Mouse (Mus musculus) adrenal gland, postnatal 10 days (tissue): Measurements from ENCODE around the gene H1f0. TPM values are rescaled to one million over a fixed set of nuclear protein-coding genes. Genes with fewer than 3 reads are reported as not detected.
A peak's percentile ranks its signal among the peaks of the same experiment; 100 is the strongest.
"Not testable (repeated sequence)": the region's sequence is repeated elsewhere in the genome, so short reads cannot be mapped to it uniquely, and the experiment has no call there.

Experiments
- DNase-seq: peaks from one replicate; pipeline ENCODE4 v3.0.0; 2021; ENCODE audit warnings: mixed read lengths
- total RNA-seq, 2 experiments: library from RNA; stranded (reverse); gene quantifications; 2 replicates each; pipeline ENCODE4 v1.2.3; 2021

The H1f0 gene
- total RNA-seq, 2 experiments from 2014 or later: 195 to 222 TPM

GRCm38 (mm10) chr15:79003079-79003478, 25.2 kb upstream of the H1f0 start:
- DNase-seq: peak; percentile 35

DNA sequence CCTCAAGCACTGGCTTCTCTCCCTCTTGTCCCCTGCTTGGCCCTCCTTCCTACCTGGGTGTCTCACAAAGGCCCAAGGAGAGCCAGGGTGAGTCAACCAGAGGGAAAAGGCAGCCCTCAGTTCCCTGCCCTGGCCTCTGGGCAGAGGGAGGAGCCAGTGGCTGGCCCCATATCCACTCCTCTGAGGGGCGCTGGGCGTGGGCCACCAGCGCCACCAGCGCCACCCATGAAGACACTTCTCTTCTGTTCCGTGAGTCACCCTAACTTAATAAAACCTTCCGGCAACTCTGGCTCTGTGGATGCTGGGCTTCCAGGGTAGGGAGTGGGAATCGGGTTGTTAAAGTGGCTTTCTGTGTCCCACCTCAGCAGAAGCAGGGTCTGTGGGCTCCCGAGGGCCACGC, 22.7 kb upstream of the H1f0 start:
- DNase-seq: no peak

- DNase-seq: no peak
These were observed 21.6 kb upstream of the H1f0 start for GRCm38 (mm10) chr15:79006638-79007037.

DNA sequence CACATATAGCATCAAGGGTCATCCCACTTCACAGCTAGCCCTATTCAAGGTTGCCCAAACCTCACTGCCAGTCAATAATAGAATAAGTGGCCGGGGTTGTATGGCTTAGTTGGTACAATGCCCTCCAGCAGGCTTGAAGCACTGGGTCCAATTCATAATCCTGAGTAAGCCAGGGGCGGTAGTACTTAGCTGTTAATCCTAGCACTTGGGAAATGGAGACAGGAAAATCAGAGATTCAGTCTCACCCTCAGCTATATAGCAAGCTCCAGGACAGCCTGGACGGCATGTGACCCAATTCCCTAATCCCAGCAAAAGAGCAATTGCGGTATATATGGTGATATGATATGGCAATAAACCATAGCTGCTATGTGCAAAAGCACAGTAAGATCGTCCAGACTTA, 21.2 kb upstream of the H1f0 start:
- no peak for DNase-seq

- DNase-seq: not testable (repeated sequence)
These were observed 20.4 kb upstream of the H1f0 start for GRCm38 (mm10) chr15:79007836-79008235.

DNA sequence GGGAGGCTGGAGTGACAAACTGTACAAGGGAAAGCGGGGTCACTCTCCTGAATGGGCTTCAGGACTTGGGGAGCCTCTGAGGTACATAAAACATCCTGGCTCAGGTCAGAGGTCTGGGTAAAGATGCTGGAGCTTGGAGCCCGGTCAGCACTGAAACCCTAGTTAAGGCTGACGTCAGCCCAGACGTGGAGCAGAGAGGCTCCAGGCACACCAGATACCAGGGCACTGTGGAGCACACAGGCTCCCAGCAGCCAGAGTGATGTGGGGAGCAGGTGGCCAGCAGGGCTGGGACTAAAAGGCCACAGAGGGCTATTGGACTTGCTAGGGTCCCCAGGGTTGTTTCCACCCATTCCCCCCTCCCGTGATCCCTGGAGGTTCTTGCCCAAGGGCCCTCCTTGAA, 18.5 kb upstream of the H1f0 start:
- peak; percentile 9 for DNase-seq

- DNase-seq: no peak
These were observed 16.7 kb upstream of the H1f0 start for GRCm38 (mm10) chr15:79011550-79011949.

- no peak for DNase-seq
These were observed 14.9 kb upstream of the H1f0 start for GRCm38 (mm10) chr15:79013382-79013781.

GRCm38 (mm10) chr15:79018191-79018590, 10.1 kb upstream of the H1f0 start:
- no peak for DNase-seq

- no peak for DNase-seq
These were observed 9.4 kb upstream of the H1f0 start for GRCm38 (mm10) chr15:79018886-79019285.

DNA sequence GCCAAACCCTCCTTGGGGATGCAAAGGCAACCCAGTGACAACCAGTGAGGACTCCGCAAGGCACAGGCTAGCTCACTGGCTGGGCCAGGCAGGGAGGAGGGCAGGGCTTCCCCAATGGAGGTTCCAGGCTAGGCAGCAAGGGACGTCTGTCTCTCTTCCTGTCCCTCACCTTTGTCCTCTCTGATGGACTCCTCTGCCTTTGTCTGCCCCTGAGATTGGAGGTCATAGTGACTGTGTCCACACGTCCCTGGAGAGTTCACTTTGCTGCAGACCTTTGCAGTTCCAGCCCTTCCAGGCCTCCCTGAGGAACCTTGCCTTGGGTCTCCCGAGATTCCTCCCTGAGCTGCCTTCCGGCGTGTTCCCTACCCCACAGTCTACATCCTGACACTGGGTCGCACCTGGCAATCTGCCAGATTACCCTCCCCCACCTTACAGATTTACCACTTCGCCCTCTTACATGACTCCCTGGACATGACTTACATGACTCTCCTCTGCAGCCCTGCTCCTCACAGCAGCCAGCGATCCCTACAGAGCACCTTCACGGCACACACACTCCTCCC, 5.5 kb upstream of the H1f0 start:
- peak; percentile 47 for DNase-seq

DNA sequence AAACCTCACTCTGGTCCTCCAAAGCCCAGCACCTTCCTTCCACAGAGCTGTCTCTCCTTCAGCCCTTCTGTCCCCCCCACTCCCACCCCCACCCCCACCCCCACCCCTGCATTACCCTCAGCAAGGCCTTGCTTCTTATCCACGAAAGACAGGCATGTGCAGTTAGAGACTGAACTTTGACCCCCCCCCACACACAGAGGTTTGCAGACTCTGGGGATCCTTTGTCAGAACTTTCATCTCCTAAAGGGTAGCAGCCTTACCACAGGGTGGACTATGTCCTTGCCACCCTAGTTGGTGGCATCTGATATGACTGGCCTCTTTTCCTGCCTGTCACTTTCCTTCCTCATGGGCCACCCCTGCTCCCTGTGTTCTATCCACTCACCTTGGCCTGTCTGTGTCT, 4.9 kb upstream of the H1f0 start:
- no peak for DNase-seq

- no peak for DNase-seq
These were observed 2.5 kb upstream of the H1f0 start for GRCm38 (mm10) chr15:79025687-79026308.

GRCm38 (mm10) chr15:79026511-79027290, 1.5 kb upstream of the H1f0 start:
- no peak for DNase-seq

DNA sequence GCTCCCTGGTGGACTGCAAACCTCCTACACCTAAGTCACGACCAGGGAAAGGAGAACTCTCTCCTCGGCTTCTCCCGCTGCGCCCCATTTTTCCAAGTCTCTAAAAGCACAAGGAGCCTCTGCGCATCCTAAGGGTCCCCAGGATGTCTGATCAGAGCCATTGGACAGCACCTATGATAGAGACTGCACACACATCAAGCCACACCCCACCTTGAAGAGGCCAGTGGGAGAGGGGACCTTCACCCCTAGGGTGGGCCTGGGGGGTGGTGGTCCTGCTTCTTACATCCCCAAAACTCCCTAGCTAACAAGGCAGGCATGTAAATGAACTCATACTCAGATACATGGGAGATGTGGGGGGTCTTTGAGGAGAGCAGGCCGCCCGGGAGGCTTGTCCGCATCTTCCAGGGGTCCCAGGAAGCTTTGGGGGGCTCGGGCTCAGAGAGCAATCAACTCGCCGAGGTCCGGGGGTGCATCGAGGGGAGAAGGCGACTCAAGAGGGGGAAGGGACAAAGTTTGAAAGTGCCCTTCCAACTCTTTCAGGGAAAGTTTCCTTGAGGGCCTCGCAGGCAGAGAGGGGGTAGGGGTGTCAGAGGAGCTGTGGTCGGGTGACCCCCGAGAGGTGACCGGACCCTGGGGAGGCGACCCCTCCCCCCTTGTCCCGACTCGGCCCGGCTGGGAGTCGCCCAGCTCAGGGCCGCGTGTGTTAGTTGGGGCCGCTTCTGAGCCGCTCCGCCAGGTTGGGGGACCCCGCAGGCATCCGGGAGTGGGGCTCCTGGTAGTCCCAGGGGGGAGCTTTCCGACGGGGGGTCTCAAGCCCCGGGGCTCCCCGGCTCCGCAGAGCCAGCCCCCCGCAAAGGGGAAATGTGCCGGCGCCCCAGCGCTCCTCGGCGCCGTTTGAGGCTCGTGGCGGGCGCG, 702 bp upstream of the H1f0 start:
- peak; percentile 67 for DNase-seq

- DNase-seq: no peak
These were observed 704 bp downstream of the H1f0 start for GRCm38 (mm10) chr15:79028823-79029484.

- DNase-seq: no peak
These were observed 1.4 kb downstream of the H1f0 start for GRCm38 (mm10) chr15:79029519-79030241.

DNA sequence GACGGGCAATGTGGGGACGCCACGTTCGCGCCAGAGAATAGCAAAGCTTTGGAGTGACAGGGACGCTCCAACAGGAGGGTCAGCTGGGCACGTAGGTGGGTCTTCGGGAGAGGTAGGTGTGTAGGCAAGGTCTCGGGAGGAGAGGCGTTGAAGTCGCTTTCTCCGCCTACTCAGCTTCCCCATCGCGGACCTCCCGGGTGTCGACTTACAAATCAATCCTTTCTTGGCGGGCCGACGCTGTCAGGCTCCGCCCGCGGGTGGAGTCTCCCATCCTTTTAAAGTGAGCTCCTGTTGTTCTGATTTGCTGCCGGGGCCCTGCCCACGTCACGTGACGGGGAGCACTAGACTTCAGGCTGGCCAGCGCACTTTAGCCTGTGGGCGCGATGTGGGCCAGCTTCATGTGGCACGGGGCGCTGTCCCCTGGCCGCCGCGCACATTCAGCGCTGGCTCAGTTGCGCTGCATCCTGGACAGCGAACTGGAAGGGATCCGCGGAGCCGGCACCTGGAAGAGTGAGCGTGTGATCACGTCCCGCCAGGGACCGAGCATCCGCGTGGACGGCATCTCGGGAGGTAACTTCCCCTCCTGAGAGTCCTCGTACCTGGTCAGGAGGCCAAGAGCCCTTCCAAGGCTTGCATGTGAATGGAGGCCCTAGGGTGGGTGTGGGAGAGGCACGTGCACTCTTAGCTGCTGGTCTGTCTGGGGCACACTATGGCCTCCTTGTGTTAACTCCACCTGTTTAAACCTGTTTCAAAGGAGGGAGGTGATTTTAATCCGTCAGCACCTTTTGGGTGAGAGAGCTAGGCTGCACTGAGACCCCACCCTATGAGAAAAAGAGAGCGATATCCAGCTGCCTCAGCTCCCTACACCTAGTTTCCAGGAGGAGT, 2.5 kb downstream of the H1f0 start:
- peak; percentile 93 for DNase-seq

DNA sequence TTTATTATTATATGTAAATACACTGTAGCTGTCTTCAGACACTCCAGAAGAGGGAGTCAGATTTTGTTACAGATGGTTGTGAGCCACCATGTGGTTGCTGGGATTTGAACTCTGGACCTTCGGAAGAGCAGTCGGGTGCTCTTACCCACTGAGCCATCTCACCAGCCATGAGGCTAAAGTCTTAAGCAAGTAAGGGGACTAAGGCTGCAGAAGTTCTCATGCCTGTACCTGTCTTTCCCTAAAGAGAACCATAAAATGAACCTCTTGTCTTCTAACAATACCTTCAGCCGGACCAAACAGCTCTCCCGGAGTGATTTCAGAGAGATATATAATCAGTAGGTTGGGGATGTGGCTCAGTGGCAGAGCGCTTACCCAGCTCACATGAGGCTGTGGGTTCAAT, 3.7 kb downstream of the H1f0 start:
- DNase-seq: not testable (repeated sequence)

- DNase-seq: peak; percentile 89
These were observed 9.7 kb downstream of the H1f0 start for GRCm38 (mm10) chr15:79037913-79038328.
